In genomic region chr14:18826753-18827152, GRCm38 (mm10) we compare ENCODE assay signal across 21 mouse cellular contexts.
"Had no signal": no experiment of that assay in that cellular context is flagged by ENCODE, and none has a peak within 500 bp of the region (broad histone marks: within the 10 kb centered on the region; RNA-seq: fewer than 3 reads in every experiment).

No protein-coding gene starts in this region.

- H3K36me3 ChIP-seq: kidney, embryonic 15.5 days; limb, embryonic 10.5 days; limb, embryonic 13.5 days; liver, embryonic 13.5 days; midbrain, embryonic 12.5 days; midbrain, embryonic 15.5 days; neural tube, embryonic 12.5 days; neural tube, embryonic 15.5 days had no signal

- H3K4me3 ChIP-seq: kidney, embryonic 15.5 days; limb, embryonic 10.5 days; limb, embryonic 13.5 days; liver, embryonic 13.5 days; midbrain, embryonic 12.5 days; midbrain, embryonic 15.5 days; neural tube, embryonic 12.5 days; neural tube, embryonic 15.5 days had no signal

- H3K27ac ChIP-seq: kidney, embryonic 15.5 days; limb, embryonic 10.5 days; limb, embryonic 13.5 days; liver, embryonic 13.5 days; midbrain, embryonic 12.5 days; midbrain, embryonic 15.5 days; neural tube, embryonic 12.5 days; neural tube, embryonic 15.5 days had no signal

- H3K9me3 ChIP-seq: kidney, embryonic 15.5 days; limb, embryonic 10.5 days; limb, embryonic 13.5 days; liver, embryonic 13.5 days; midbrain, embryonic 12.5 days; midbrain, embryonic 15.5 days; neural tube, embryonic 12.5 days; neural tube, embryonic 15.5 days had no signal

- DNase-seq: kidney, adult 8-10 months; kidney, postnatal 10 days; kidney, postnatal 36 days; liver; liver, embryonic 13.5 days; lung, embryonic 14.5 days; lung, postnatal 4 days; right cerebral cortex, adult 18-20 months; right cerebral cortex, postnatal 14 days; right cerebral cortex, postnatal 4 days; spleen, adult 18-20 months; thymus, adult 18-20 months; thymus, postnatal 36 days had no signal

- H3K9ac ChIP-seq: kidney, embryonic 15.5 days; limb, embryonic 13.5 days; liver, embryonic 13.5 days; lung, embryonic 14.5 days; midbrain, embryonic 12.5 days; midbrain, embryonic 15.5 days; neural tube, embryonic 12.5 days; neural tube, embryonic 15.5 days had no signal

- H3K27me3 ChIP-seq: kidney, embryonic 15.5 days; limb, embryonic 13.5 days; liver, embryonic 13.5 days; midbrain, embryonic 12.5 days; midbrain, embryonic 15.5 days; neural tube, embryonic 12.5 days; neural tube, embryonic 15.5 days had no signal

- H3K4me1 ChIP-seq: kidney, embryonic 15.5 days; limb, embryonic 10.5 days; limb, embryonic 13.5 days; liver, embryonic 13.5 days; midbrain, embryonic 12.5 days; midbrain, embryonic 15.5 days; neural tube, embryonic 12.5 days; neural tube, embryonic 15.5 days had no signal

- ATAC-seq: lung, postnatal 0 days; midbrain, embryonic 15.5 days had no signal

- H3K4me2 ChIP-seq: kidney, embryonic 15.5 days; limb, embryonic 13.5 days; liver, embryonic 13.5 days; lung, embryonic 14.5 days; midbrain, embryonic 12.5 days; midbrain, embryonic 15.5 days; neural tube, embryonic 12.5 days; neural tube, embryonic 15.5 days had no signal
